Comparison of ENCODE assay signal across 33 mouse cellular contexts in genomic region chr3:135333763-135334162, GRCm38 (mm10). TPM values are rescaled to one million over a fixed set of nuclear protein-coding genes. Genes with fewer than 3 reads are reported as not detected.
"Had no signal": no experiment of that assay in that cellular context is flagged by ENCODE, and none has a peak within 500 bp of the region (broad histone marks: within the 10 kb centered on the region; RNA-seq: fewer than 3 reads in every experiment).

No protein-coding gene starts in this region.

- ATAC-seq: hindbrain, embryonic 16.5 days; inflammation-experienced regulatory T-cells, adult 6 months; intestine, embryonic 16.5 days had no signal

- H3K27me3 ChIP-seq: heart, embryonic 12.5 days; hindbrain, embryonic 12.5 days; kidney, embryonic 15.5 days; limb, embryonic 12.5 days; liver, embryonic 13.5 days; liver, embryonic 15.5 days had no signal

- H3K27ac ChIP-seq: gastrocnemius, adult 2 months; heart, embryonic 10.5 days; hindbrain, embryonic 10.5 days; hindbrain, embryonic 12.5 days; hindbrain, embryonic 14.5 days; kidney, embryonic 15.5 days; kidney, postnatal 0 days; limb, embryonic 10.5 days; limb, embryonic 12.5 days; liver, embryonic 13.5 days; liver, embryonic 15.5 days had no signal

- H3K9ac ChIP-seq: heart, embryonic 12.5 days; hindbrain, embryonic 12.5 days; hindbrain, embryonic 14.5 days; kidney, embryonic 15.5 days; limb, embryonic 12.5 days; liver, embryonic 13.5 days; liver, embryonic 15.5 days had no signal

- H3K4me3 ChIP-seq: gastrocnemius, adult 2 months; heart, embryonic 10.5 days; heart, embryonic 12.5 days; hindbrain, embryonic 10.5 days; hindbrain, embryonic 12.5 days; kidney, embryonic 15.5 days; limb, embryonic 10.5 days; limb, embryonic 12.5 days; liver, embryonic 13.5 days; liver, embryonic 15.5 days had no signal

- H3K36me3 ChIP-seq: heart, embryonic 10.5 days; heart, embryonic 12.5 days; hindbrain, embryonic 10.5 days; hindbrain, embryonic 12.5 days; kidney, embryonic 15.5 days; limb, embryonic 10.5 days; limb, embryonic 12.5 days; liver, embryonic 13.5 days; liver, embryonic 15.5 days had no signal

- H3K4me1 ChIP-seq: heart, embryonic 10.5 days; heart, embryonic 12.5 days; hindbrain, embryonic 12.5 days; kidney, embryonic 15.5 days; limb, embryonic 10.5 days; limb, embryonic 12.5 days; liver, embryonic 13.5 days; liver, embryonic 15.5 days had no signal

- DNase-seq: gastrocnemius, adult 2 months; gastrocnemius, postnatal 10 days; gastrocnemius, postnatal 25 days; heart, adult 18-20 months; heart, postnatal 10 days; heart, postnatal 4 days; kidney, adult 11 months; kidney, adult 2 months; kidney, adult 9 months; kidney, postnatal 14 days; kidney, postnatal 36 days; layer of hippocampus, adult 9-11 months; layer of hippocampus, postnatal 36 days; liver; liver, embryonic 13.5 days had no signal

- H3K9me3 ChIP-seq: heart, embryonic 10.5 days; heart, embryonic 12.5 days; hindbrain, embryonic 10.5 days; hindbrain, embryonic 12.5 days; kidney, embryonic 15.5 days; limb, embryonic 10.5 days; limb, embryonic 12.5 days; liver, embryonic 13.5 days; liver, embryonic 15.5 days had no signal

- H3K4me2 ChIP-seq: heart, embryonic 12.5 days; hindbrain, embryonic 12.5 days; hindbrain, embryonic 14.5 days; kidney, embryonic 15.5 days; limb, embryonic 12.5 days; liver, embryonic 11.5 days; liver, embryonic 13.5 days; liver, embryonic 15.5 days had no signal

RNA-seq across cellular contexts. Expression of gene Slc9b1, which starts 14.1 kb away (rescaled TPM):
- total RNA-seq: gastrocnemius, adult 2 months; gastrocnemius, postnatal 10 days; gastrocnemius, postnatal 25 days; layer of hippocampus, postnatal 36 days; left cerebral cortex, postnatal 25 days had no signal
- polyA plus RNA-seq: heart, embryonic 12.5 days; heart, embryonic 14.5 days; heart, embryonic 16.5 days; hindbrain, embryonic 10.5 days; hindbrain, embryonic 12.5 days; liver, embryonic 13.5 days; liver, embryonic 15.5 days had no signal

RNA-seq across cellular contexts. Expression of gene Bdh2, which starts 52.7 kb away (rescaled TPM):
- total RNA-seq: granulocyte monocyte progenitor cell, adult 5-6 weeks had no signal
